Mouse (Mus musculus) embryonic facial prominence, embryonic 12.5 days (tissue): ENCODE results near the gene Pdk2. TPM values are rescaled to one million over a fixed set of nuclear protein-coding genes. Genes with fewer than 3 reads are reported as not detected.

Source experiments
- ATAC-seq: fragments of 200-750 bp; cut with Nextera tagmentation; 2 replicates; pipeline ENCODE4 v1.8.0; 2017; ENCODE audit not compliant: insufficient number of reproducible peaks, insufficient read depth, low FRiP score, low TSS enrichment
- H3K27ac ChIP-seq: fragments of 300-500 bp; sonication (generic); 2 replicates; pipeline ENCODE4 v1.5.1; 2016; ENCODE audit warnings: mild to moderate bottlenecking
- H3K27me3 ChIP-seq: fragments of 300-500 bp; sonication (generic); 2 replicates; pipeline ENCODE4 v1.6.1; 2016; ENCODE audit warnings: mild to moderate bottlenecking, moderate library complexity
- H3K36me3 ChIP-seq: fragments of 300-500 bp; sonication (generic); 2 replicates; pipeline ENCODE4 v1.6.1; 2016; ENCODE audit warnings: mild to moderate bottlenecking
- H3K4me1 ChIP-seq: fragments of 300-500 bp; sonication (generic); 2 replicates; pipeline ENCODE4 v1.6.1; 2016
- H3K4me2 ChIP-seq: fragments of 300-500 bp; sonication (generic); replicated peaks from 2 replicates; pipeline ENCODE4 v1.6.1; 2016; ENCODE audit warnings: mild to moderate bottlenecking, moderate library complexity
- H3K4me3 ChIP-seq: fragments of 300-500 bp; sonication (generic); 2 replicates; pipeline ENCODE4 v1.5.1; 2016; ENCODE audit warnings: mild to moderate bottlenecking
- H3K9ac ChIP-seq: fragments of 300-500 bp; sonication (generic); 2 replicates; pipeline ENCODE4 v1.6.1; 2016; ENCODE audit warnings: mild to moderate bottlenecking, moderate library complexity
- H3K9me3 ChIP-seq: fragments of 300-500 bp; sonication (generic); 2 replicates; pipeline ENCODE4 v1.6.1; 2016; ENCODE audit warnings: mild to moderate bottlenecking, moderate library complexity
- WGBS: fragments of 180-500 bp; shearing (Covaris S2); methylation state at CpG from one replicate; pipeline ENCODE4 v1.1.7; 2016; 5-methylcytosine and 5-hydroxymethylcytosine counted together
- polyA plus RNA-seq: library from polyadenylated mRNA; unstranded; fragments of >200 nt; fragmentation: Nextera tagmentation; extraction: Ambion mirVana; gene quantifications from 2 replicates; pipeline ENCODE4 v1.2.1, GENCODE M21; 2016

Pdk2 gene
- polyA plus RNA-seq, 1 experiment from 2014 or later = 30.4 TPM

DNA sequence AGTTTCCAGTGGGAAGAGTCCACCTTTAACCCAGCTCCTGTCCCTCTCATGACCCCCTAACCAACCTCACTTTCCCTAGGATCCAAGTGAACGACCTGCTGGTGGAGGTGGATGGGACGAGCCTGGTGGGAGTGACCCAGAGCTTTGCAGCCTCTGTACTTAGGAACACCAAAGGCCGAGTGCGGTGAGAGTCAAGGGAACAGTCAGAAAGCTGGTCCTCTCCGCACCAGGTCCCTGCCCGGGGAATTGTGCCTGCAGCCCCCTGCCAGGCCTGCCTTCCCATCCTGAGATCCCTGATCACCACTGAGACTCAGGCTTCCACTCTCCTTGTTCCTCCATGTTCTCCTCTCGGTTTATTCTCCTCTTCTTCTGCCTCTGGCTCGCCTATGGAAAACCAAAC is 41.0 kb downstream of the Pdk2 start:
- Histone ChIP-seq H3K27me3 (no peaks in the 10 kb centered on the region), H3K9me3 (no peaks in the 10 kb centered on the region), H3K9ac (no peak overlapping the region), H3K27ac (peak overlapping the region; percentile 37), H3K4me2 (0 out of 2 replicates have a peak overlapping the region, but pooled peaks have one; percentile 18), H3K36me3 (peaks cover 84% of the 10 kb centered on the region), H3K4me3 (no peak overlapping the region), H3K4me1 (peaks cover 27% of the 10 kb centered on the region)
- no peak for ATAC-seq
- 76% methylated on average over 8 of the region's 8 CpGs for WGBS

DNA sequence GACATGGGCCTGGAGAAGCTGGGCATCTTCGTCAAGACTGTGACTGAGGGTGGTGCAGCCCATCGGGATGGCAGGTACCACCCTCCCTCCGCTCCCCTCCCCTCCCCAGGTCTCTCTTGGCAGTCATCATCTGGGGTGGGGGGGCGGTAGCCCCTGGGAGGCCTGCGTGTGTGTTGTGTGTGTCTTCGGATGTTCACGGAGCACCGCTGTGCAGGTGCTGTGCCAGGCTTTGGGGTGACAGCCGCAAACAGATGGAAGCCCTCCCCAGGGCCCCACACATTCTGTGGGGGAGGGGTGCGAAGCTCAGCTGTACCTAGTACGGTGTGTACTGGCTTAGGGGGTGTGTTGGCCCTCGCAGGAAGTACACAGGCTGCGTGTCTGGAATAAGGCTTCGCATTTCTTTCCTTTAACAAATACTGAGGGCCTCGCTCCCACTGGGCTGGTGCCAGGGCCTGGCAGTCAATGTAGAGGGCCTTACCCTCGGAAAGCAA is 43.1 kb downstream of the Pdk2 start:
- Histone ChIP-seq H3K4me1 (peaks cover 47% of the 10 kb centered on the region), H3K27me3 (no peaks in the 10 kb centered on the region), H3K27ac (no peak overlapping the region), H3K9ac (no peak overlapping the region), H3K9me3 (no peaks in the 10 kb centered on the region), H3K4me2 (no peak overlapping the region), H3K4me3 (no peak overlapping the region), H3K36me3 (peaks cover 67% of the 10 kb centered on the region)
- ATAC-seq = no peak
- WGBS = 89% methylated on average over 16 of the region's 16 CpGs

DNA sequence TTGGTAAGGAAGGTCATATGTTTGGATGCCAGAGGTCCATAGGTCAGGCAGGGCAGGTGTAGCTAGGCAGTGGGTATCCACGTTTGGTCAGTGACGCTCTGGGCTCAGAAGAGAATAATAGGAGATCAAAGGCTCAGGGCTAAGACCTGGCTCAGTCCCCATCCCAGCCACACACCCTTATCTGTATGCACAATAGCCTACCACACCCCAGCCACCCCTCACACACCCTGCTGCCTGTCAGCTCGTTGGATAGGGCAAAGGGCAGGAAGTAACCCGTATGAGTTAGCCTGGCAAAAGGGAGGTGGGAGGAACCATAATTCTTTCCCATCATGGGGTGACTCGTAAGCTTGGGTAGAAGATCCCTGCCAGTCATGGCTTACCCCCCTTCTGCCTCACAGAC is 43.6 kb downstream of the Pdk2 start:
- peaks cover 52% of the 10 kb centered on the region for H3K4me1 ChIP-seq
- no peaks in the 10 kb centered on the region for H3K27me3 ChIP-seq
- no peak overlapping the region for H3K4me3 ChIP-seq
- H3K36me3 ChIP-seq = peaks cover 63% of the 10 kb centered on the region
- no peaks in the 10 kb centered on the region for H3K9me3 ChIP-seq
- H3K4me2 ChIP-seq = no peak overlapping the region
- H3K9ac ChIP-seq = no peak overlapping the region
- WGBS = 75% methylated on average over 5 of the region's 5 CpGs
- no peak for ATAC-seq
- H3K27ac ChIP-seq = no peak overlapping the region

GRCm38 (mm10) chr11:94996984-94997383 is 44.2 kb downstream of the Pdk2 start:
- no peaks in the 10 kb centered on the region for H3K9me3 ChIP-seq
- no peaks in the 10 kb centered on the region for H3K27me3 ChIP-seq
- H3K9ac ChIP-seq = no peak overlapping the region
- H3K27ac ChIP-seq = no peak overlapping the region
- no peak overlapping the region for H3K4me2 ChIP-seq
- peaks cover 57% of the 10 kb centered on the region for H3K4me1 ChIP-seq
- WGBS = 94% methylated on average over 6 of the region's 6 CpGs
- no peak overlapping the region for H3K4me3 ChIP-seq
- ATAC-seq = no peak
- H3K36me3 ChIP-seq = peaks cover 57% of the 10 kb centered on the region

DNA sequence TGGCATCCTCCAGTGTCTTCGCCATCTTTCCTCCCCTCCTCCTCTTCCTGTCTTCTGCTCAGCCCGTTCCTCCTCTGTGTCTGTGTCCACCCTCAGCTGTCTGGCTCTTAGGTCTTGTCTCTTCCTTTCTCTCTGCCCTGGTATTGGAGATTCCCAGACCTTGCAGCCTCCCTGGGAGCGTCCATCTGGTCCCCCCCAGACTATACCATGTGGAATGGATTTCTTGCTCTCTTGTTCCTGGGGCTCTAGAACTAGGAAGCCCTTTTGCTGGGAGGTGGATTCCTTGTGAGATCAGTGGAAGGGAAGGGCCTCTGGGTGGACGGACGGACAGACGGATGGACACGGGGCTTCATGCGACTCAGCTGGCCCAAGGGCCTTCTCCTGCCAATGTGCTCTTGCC is 45.1 kb downstream of the Pdk2 start:
- 88% methylated on average over 8 of the region's 8 CpGs for WGBS
- Histone ChIP-seq H3K27ac (no peak overlapping the region), H3K27me3 (no peaks in the 10 kb centered on the region), H3K9me3 (no peaks in the 10 kb centered on the region), H3K4me3 (no peak overlapping the region), H3K9ac (peak overlapping the region; percentile 31; the same call in 1 of the 2 replicates), H3K36me3 (peaks cover 49% of the 10 kb centered on the region), H3K4me2 (peak overlapping the region; percentile 98), H3K4me1 (peaks cover 57% of the 10 kb centered on the region)
- no peak for ATAC-seq

DNA sequence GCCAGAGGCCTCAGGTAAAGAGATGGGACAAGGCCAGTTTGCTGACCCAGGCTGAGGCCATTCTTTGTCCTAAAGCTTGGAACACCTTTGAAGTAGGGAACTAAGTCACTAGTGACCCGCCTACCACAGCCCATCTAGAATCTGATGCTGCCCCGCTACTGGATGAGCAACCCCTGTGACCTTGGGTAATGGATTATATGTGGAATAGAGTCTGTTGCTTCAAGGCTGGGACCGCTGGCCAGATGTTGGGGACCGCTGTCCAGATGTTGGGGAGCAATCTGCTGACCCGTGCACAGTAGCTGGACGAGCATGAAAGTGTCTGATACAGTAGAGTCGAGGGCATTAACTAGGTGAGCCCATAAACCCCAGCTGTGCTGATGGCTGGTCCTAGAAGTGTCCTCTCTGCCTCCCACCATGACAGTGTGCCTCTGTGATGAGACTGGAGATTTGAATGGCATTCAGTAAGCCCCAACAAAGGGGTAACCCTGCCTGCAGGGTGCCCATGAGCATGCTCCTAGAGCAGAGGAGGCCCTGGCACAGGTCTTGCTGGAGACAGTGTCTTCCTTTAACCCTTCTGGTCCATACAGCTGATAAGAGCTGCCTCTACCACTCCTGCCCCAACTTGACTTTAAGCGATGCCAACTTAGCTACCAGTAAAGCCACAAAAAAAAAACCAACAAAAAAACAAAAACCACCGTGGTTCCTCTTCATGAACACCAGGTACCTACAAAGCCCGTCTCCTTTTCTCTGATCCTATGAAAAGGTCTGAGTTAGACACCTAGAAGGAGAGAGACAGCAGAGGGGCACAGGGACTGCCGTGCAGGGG is 46.0 kb downstream of the Pdk2 start:
- peak overlapping the region; percentile 20; the same call in 1 of the 2 replicates for H3K9ac ChIP-seq
- 82% methylated on average over 11 of the region's 11 CpGs for WGBS
- no peak for ATAC-seq
- H3K27ac ChIP-seq = no peak overlapping the region
- H3K36me3 ChIP-seq = peaks cover 40% of the 10 kb centered on the region
- H3K9me3 ChIP-seq = no peaks in the 10 kb centered on the region
- H3K4me3 ChIP-seq = peak overlapping the region; percentile 82
- H3K4me2 ChIP-seq = peak overlapping the region; percentile 98
- H3K27me3 ChIP-seq = no peaks in the 10 kb centered on the region
- peaks cover 53% of the 10 kb centered on the region for H3K4me1 ChIP-seq

DNA sequence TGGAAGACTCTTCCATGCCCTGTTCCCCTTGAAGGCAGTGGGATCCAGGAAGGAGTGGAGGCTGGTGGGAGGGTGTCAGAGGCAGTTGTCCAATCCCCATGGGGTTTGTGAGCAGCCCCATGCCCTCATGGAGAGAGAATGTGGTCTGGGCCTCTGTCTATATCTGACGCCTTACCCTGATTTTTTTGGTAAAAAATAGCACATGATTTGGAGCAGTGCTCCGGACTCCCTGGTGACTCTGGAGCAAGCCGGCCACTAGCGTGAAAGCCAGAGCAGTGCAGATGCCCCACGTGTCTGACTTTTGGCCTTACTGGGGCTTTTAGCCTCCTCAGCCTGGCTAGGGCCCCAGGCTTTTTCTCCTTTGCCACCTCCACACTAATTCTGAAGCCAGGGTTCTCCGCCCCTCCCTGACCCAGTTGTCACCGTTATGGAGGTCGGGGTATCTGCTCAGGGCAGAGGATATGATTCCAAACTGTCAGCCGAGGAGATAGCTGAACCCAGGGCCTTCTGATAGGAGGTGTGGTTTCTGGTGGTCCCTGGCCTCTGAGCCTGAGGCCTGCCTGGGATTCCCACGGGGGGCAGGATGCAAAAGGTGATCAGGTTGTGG is 46.8 kb downstream of the Pdk2 start:
- H3K36me3 ChIP-seq = peaks cover 32% of the 10 kb centered on the region
- ATAC-seq = no peak
- no peaks in the 10 kb centered on the region for H3K9me3 ChIP-seq
- no peak overlapping the region for H3K27ac ChIP-seq
- peak overlapping the region; percentile 93 for H3K9ac ChIP-seq
- peaks cover 50% of the 10 kb centered on the region for H3K4me1 ChIP-seq
- peak overlapping the region; percentile 82 for H3K4me3 ChIP-seq
- peak overlapping the region; percentile 98 for H3K4me2 ChIP-seq
- no peaks in the 10 kb centered on the region for H3K27me3 ChIP-seq
- 50% methylated on average over 10 of the region's 10 CpGs for WGBS

- peak overlapping the region; percentile 82 for H3K4me3 ChIP-seq
- peak overlapping the region; percentile 92; the same call in 1 of the 2 replicates for H3K27ac ChIP-seq
- H3K27me3 ChIP-seq = no peaks in the 10 kb centered on the region
- H3K9ac ChIP-seq = peak overlapping the region; percentile 93
- no peak for ATAC-seq
- peaks cover 18% of the 10 kb centered on the region for H3K36me3 ChIP-seq
- peak overlapping the region; percentile 98 for H3K4me2 ChIP-seq
- no peaks in the 10 kb centered on the region for H3K9me3 ChIP-seq
- 1% methylated on average over 22 of the region's 22 CpGs for WGBS
- H3K4me1 ChIP-seq = peaks cover 64% of the 10 kb centered on the region
These were observed 48.2 kb downstream of the Pdk2 start for GRCm38 (mm10) chr11:94992754-94993606.

DNA sequence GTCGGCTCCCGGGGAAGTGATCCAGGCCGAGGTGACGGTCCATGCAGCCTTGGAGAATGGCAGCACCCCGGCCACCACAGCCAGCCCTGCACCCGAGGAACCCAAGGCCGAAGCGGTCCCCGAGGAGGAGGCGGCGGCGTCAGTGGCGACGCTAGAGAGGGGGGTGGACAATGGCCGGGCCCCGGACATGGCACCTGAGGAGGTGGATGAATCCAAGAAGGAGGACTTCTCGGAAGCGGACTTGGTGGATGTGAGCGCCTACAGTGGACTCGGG is 48.7 kb downstream of the Pdk2 start:
- Histone ChIP-seq H3K4me1 (peaks cover 69% of the 10 kb centered on the region), H3K27me3 (no peaks in the 10 kb centered on the region), H3K27ac (peak overlapping the region; percentile 92; the same call in 1 of the 2 replicates), H3K9ac (peak overlapping the region; percentile 93), H3K4me3 (peak overlapping the region; percentile 82), H3K9me3 (no peaks in the 10 kb centered on the region), H3K4me2 (peak overlapping the region; percentile 98), H3K36me3 (peaks cover 13% of the 10 kb centered on the region)
- 1% methylated on average over 20 of the region's 20 CpGs for WGBS
- ATAC-seq = no peak

DNA sequence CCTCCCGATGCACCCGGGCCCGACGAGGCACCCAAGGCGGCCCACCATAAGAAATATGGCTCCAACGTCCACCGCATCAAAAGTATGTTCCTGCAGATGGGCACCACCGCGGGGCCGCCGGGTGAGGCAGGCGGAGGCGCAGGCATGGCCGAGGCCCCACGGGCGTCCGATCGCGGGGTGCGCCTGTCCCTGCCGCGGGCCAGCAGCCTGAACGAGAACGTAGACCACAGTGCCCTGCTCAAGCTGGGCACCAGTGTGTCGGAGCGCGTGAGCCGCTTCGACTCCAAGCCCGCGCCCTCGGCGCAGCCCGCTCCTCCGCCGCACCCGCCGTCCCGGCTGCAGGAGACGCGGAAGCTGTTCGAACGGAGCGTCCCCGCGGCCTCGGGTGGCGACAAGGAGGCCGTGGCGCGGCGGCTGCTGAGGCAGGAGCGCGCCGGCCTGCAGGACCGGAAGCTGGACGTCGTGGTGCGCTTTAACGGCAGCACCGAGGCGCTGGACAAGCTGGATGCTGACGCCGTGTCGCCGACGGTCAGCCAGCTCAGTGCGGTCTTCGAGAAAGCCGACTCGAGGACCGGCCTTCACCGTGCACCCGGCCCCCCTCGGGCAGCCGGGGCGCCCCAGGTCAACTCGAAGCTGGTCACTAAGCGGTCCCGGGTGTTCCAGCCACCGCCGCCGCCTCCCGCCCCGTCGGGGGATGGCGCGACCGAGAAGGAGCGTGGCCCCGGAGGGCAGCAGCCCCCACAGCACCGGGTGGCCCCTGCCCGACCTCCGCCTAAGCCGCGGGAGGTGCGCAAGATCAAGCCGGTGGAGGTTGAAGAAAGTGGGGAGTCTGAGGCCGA is 49.3 kb downstream of the Pdk2 start:
- Histone ChIP-seq H3K27ac (peak overlapping the region; percentile 92), H3K4me3 (peak overlapping the region; percentile 82), H3K4me1 (peaks cover 70% of the 10 kb centered on the region), H3K36me3 (peaks cover 7% of the 10 kb centered on the region), H3K9ac (peak overlapping the region; percentile 93), H3K4me2 (peak overlapping the region; percentile 98), H3K9me3 (no peaks in the 10 kb centered on the region), H3K27me3 (no peaks in the 10 kb centered on the region)
- ATAC-seq = no peak
- under 1% methylated on average over 98 of the region's 99 CpGs for WGBS
